Mouse (Mus musculus): ENCODE data around the gene Akap5.
A peak's percentile ranks its signal among the peaks of the same experiment; 100 is the strongest.

The Akap5 gene

GRCm38 (mm10) chr12:76368790-76369205 is 44.1 kb downstream of the Akap5 start:
- no peak for DNase-seq (ENCODE audit: low read depth, low spot score)

- peak; percentile 84 for DNase-seq (ENCODE audit: low read depth, low spot score)
These were observed 44.7 kb downstream of the Akap5 start, which contains the start of gene Zbtb25 for GRCm38 (mm10) chr12:76369206-76369977. Gene Zbtb25, minus strand, starts transcription at chr12:76369602.

- peak; percentile 69 for DNase-seq (ENCODE audit: low read depth, low spot score)
These were observed 45.5 kb downstream of the Akap5 start, which contains the start of gene Zbtb1 for GRCm38 (mm10) chr12:76369978-76370830. Gene Zbtb1, plus strand, starts transcription at chr12:76370266.

- peak; percentile 69 for DNase-seq (ENCODE audit: low read depth, low spot score)
These were observed 46.3 kb downstream of the Akap5 start for GRCm38 (mm10) chr12:76370831-76371571.

GRCm38 (mm10) chr12:76372046-76372445 is 47.4 kb downstream of the Akap5 start:
- DNase-seq (ENCODE audit: low read depth, low spot score), result no peak

GRCm38 (mm10) chr12:76372881-76373818 is 48.5 kb downstream of the Akap5 start:
- DNase-seq (ENCODE audit: low read depth, low spot score), result no peak

- no peak for DNase-seq (ENCODE audit: low read depth, low spot score)
These were observed 49.3 kb downstream of the Akap5 start for GRCm38 (mm10) chr12:76373991-76374390.

GRCm38 (mm10) chr12:76374911-76375310 is 50.2 kb downstream of the Akap5 start:
- no peak for DNase-seq (ENCODE audit: low read depth, low spot score)

GRCm38 (mm10) chr12:76375506-76375905 is 50.8 kb downstream of the Akap5 start:
- no peak for DNase-seq (ENCODE audit: low read depth, low spot score)

GRCm38 (mm10) chr12:76376649-76377048 is 52.0 kb downstream of the Akap5 start:
- no peak for DNase-seq (ENCODE audit: low read depth, low spot score)

- no peak for DNase-seq (ENCODE audit: low read depth, low spot score)
These were observed 52.4 kb downstream of the Akap5 start for GRCm38 (mm10) chr12:76377059-76377458.

- no peak for DNase-seq (ENCODE audit: low read depth, low spot score)
These were observed 53.0 kb downstream of the Akap5 start for GRCm38 (mm10) chr12:76377726-76378125.

- DNase-seq (ENCODE audit: low read depth, low spot score), result no peak
These were observed 53.9 kb downstream of the Akap5 start for GRCm38 (mm10) chr12:76378556-76378955.

- no peak for DNase-seq (ENCODE audit: low read depth, low spot score)
These were observed 55.5 kb downstream of the Akap5 start for GRCm38 (mm10) chr12:76380151-76380550.

Data from forelimb bud, embryonic 11.5 days (tissue).